Mouse (Mus musculus) left cerebral cortex, postnatal 25 days (tissue): Measurements from ENCODE around the gene Pan3. TPM values are rescaled to one million over a fixed set of nuclear protein-coding genes. Genes with fewer than 3 reads are reported as not detected.

Source experiments
- DNase-seq, 2 experiments: peaks; one replicate each; pipeline ENCODE4 v3.0.0; 2022; ENCODE audit warnings: low spot score in 2 of 2, mixed read lengths in 1 of 2
- intact Hi-C: fragments of 180-260 bp; cut with DNase I; formaldehyde crosslinking; loops from one replicate; pipeline ENCODE4 v1.15.1; 2025
- total RNA-seq, 2 experiments: library from RNA; stranded (reverse); gene quantifications; 2 replicates each; pipeline ENCODE4 v1.2.3; 2021

Pan3 gene
- total RNA-seq, 2 experiments from 2014 or later, result 78.8 to 84.1 TPM

- DNase-seq, result no peak
- intact Hi-C loops, result no loop called here
These were observed 41.2 kb downstream of the Pan3 start for GRCm38 (mm10) chr5:147471163-147471562.

- intact Hi-C loops, result no loop called here
- DNase-seq, result no peak
These were observed 43.1 kb downstream of the Pan3 start for GRCm38 (mm10) chr5:147473071-147473470.

- no peak for DNase-seq
- intact Hi-C loops, result no loop called here
These were observed 43.9 kb downstream of the Pan3 start for GRCm38 (mm10) chr5:147473856-147474255.

GRCm38 (mm10) chr5:147476109-147476508 is 46.1 kb downstream of the Pan3 start:
- DNase-seq, result no peak
- intact Hi-C loops, result no loop called here

GRCm38 (mm10) chr5:147477106-147477505 is 47.1 kb downstream of the Pan3 start:
- intact Hi-C loops, result no loop called here
- no peak for DNase-seq

GRCm38 (mm10) chr5:147479341-147479740 is 49.4 kb downstream of the Pan3 start:
- intact Hi-C loops, result no loop called here
- no peak for DNase-seq

GRCm38 (mm10) chr5:147484142-147484541 is 54.2 kb downstream of the Pan3 start:
- DNase-seq, result no peak
- intact Hi-C loops, result no loop called here

- no peak for DNase-seq
- intact Hi-C loops, result no loop called here
These were observed 59.3 kb downstream of the Pan3 start for GRCm38 (mm10) chr5:147489226-147489625.

GRCm38 (mm10) chr5:147490907-147491306 is 60.9 kb downstream of the Pan3 start:
- intact Hi-C loops, result no loop called here
- no peak for DNase-seq

- intact Hi-C loops, result no loop called here
- no peak for DNase-seq
These were observed 62.5 kb downstream of the Pan3 start for GRCm38 (mm10) chr5:147492511-147492910.

- DNase-seq, result no peak
- intact Hi-C loops, result no loop called here
These were observed 63.2 kb downstream of the Pan3 start for GRCm38 (mm10) chr5:147493205-147493604.

- DNase-seq, result no peak
- intact Hi-C loops, result no loop called here
These were observed 63.7 kb downstream of the Pan3 start for GRCm38 (mm10) chr5:147493685-147494084.

- intact Hi-C loops, result no loop called here
- DNase-seq, result peak in 1 of 2 experiments; percentile 12
These were observed 64.4 kb downstream of the Pan3 start for GRCm38 (mm10) chr5:147494388-147494787.

- DNase-seq, result no peak
These were observed 64.9 kb downstream of the Pan3 start for GRCm38 (mm10) chr5:147494791-147495376.

GRCm38 (mm10) chr5:147495961-147496360 is 66.0 kb downstream of the Pan3 start:
- no peak for DNase-seq
- intact Hi-C loops, result no loop called here

More at GRCm38 (mm10) chr5:147494791-147495376, 64.9 kb downstream of the Pan3 start:
- intact Hi-C loops, result no loop called here

GRCm38 (mm10) chr5:147496921-147497320 is 67.0 kb downstream of the Pan3 start:
- DNase-seq, result no peak
- intact Hi-C loops, result no loop called here

GRCm38 (mm10) chr5:147497714-147498113 is 67.8 kb downstream of the Pan3 start:
- DNase-seq, result no peak
- intact Hi-C loops, result no loop called here

GRCm38 (mm10) chr5:147501456-147501998 is 71.6 kb downstream of the Pan3 start:
- intact Hi-C loops, result no loop called here
- DNase-seq, result peak in 1 of 2 experiments; percentile 18

- intact Hi-C loops, result no loop called here
- no peak for DNase-seq
These were observed 73.0 kb downstream of the Pan3 start for GRCm38 (mm10) chr5:147502921-147503320.

- intact Hi-C loops, result no loop called here
- DNase-seq, result no peak
These were observed 81.4 kb downstream of the Pan3 start for GRCm38 (mm10) chr5:147511350-147511749.

GRCm38 (mm10) chr5:147527006-147527405 is 97.0 kb downstream of the Pan3 start:
- no peak for DNase-seq
- intact Hi-C loops, result no loop called here

- no peak for DNase-seq
- intact Hi-C loops, result no loop called here
These were observed 97.8 kb downstream of the Pan3 start for GRCm38 (mm10) chr5:147527788-147528187.
